Mouse (Mus musculus): ENCODE results near the gene Cdh3. TPM values are rescaled to one million over a fixed set of nuclear protein-coding genes. Genes with fewer than 3 reads are reported as not detected.

Gene Cdh3
- polyA plus RNA-seq, 1 experiment from 2014 or later: 15.0 TPM

- Histone ChIP-seq H3K27me3 (ENCODE audit: control insufficient read depth, insufficient read depth, low read length) (no peaks in the 10 kb centered on the region), H3K4me2 (ENCODE audit: low read depth, low read length) (no peak overlapping the region), H3K9me3 (replicated peaks; ENCODE audit: control insufficient read depth, low read length) (no peaks in the 10 kb centered on the region), H3K9ac (ENCODE audit: low read length) (no peak overlapping the region), H3K4me1 (ENCODE audit: control insufficient read depth, insufficient read depth, low read length) (peaks cover 51% of the 10 kb centered on the region), H3K4me3 (ENCODE audit: low read length) (no peak overlapping the region), H3K27ac (ENCODE audit: low read length) (peak overlapping the region; percentile 82), H3K36me3 (ENCODE audit: control insufficient read depth, insufficient read depth) (no peaks in the 10 kb centered on the region; the same call in 1 of the 2 replicates)
- 5% methylated on average over 3 of the region's 3 CpGs for WGBS
- peak; percentile 30; the same call in 1 of the 2 replicates for ATAC-seq (replicated peaks; ENCODE audit: extremely low read depth, insufficient read depth, low FRiP score)
Measured at GRCm38 (mm10) chr8:106518763-106519162, 8.1 kb downstream of the Cdh3 start.

GRCm38 (mm10) chr8:106520578-106520977, 9.9 kb downstream of the Cdh3 start:
- no peak for ATAC-seq (replicated peaks; ENCODE audit: extremely low read depth, insufficient read depth, low FRiP score)
- no peak overlapping the region for H3K4me2 ChIP-seq (ENCODE audit: low read depth, low read length)
- no peak overlapping the region for H3K4me3 ChIP-seq (ENCODE audit: low read length)
- peaks cover 51% of the 10 kb centered on the region for H3K4me1 ChIP-seq (ENCODE audit: control insufficient read depth, insufficient read depth, low read length)
- peak overlapping the region; percentile 37 for H3K27ac ChIP-seq (ENCODE audit: low read length)
- H3K27me3 ChIP-seq (ENCODE audit: control insufficient read depth, insufficient read depth, low read length): no peaks in the 10 kb centered on the region
- H3K9ac ChIP-seq (ENCODE audit: low read length): no peak overlapping the region
- H3K36me3 ChIP-seq (ENCODE audit: control insufficient read depth, insufficient read depth): no peaks in the 10 kb centered on the region; the same call in 1 of the 2 replicates
- no peaks in the 10 kb centered on the region for H3K9me3 ChIP-seq (replicated peaks; ENCODE audit: control insufficient read depth, low read length)
- 56% methylated on average over 7 of the region's 7 CpGs for WGBS

- Histone ChIP-seq H3K36me3 (ENCODE audit: control insufficient read depth, insufficient read depth) (no peaks in the 10 kb centered on the region; the same call in 1 of the 2 replicates), H3K4me2 (ENCODE audit: low read depth, low read length) (0 out of 2 replicates have a peak overlapping the region, but pooled peaks have one; percentile 4), H3K4me1 (ENCODE audit: control insufficient read depth, insufficient read depth, low read length) (peaks cover 47% of the 10 kb centered on the region), H3K9me3 (replicated peaks; ENCODE audit: control insufficient read depth, low read length) (no peaks in the 10 kb centered on the region), H3K27ac (ENCODE audit: low read length) (peak overlapping the region; percentile 75), H3K4me3 (ENCODE audit: low read length) (no peak overlapping the region), H3K27me3 (ENCODE audit: control insufficient read depth, insufficient read depth, low read length) (no peaks in the 10 kb centered on the region), H3K9ac (ENCODE audit: low read length) (no peak overlapping the region)
- no peak for ATAC-seq (replicated peaks; ENCODE audit: extremely low read depth, insufficient read depth, low FRiP score)
- 31% methylated on average over 9 of the region's 9 CpGs for WGBS
Measured at GRCm38 (mm10) chr8:106521845-106522244, 11.2 kb downstream of the Cdh3 start.

GRCm38 (mm10) chr8:106526725-106527124, 16.0 kb downstream of the Cdh3 start:
- Histone ChIP-seq H3K36me3 (ENCODE audit: control insufficient read depth, insufficient read depth) (no peaks in the 10 kb centered on the region; the same call in 1 of the 2 replicates), H3K4me2 (ENCODE audit: low read depth, low read length) (no peak overlapping the region), H3K4me1 (ENCODE audit: control insufficient read depth, insufficient read depth, low read length) (peaks cover 27% of the 10 kb centered on the region), H3K9me3 (replicated peaks; ENCODE audit: control insufficient read depth, low read length) (peaks cover 4% of the 10 kb centered on the region), H3K27ac (ENCODE audit: low read length) (peak overlapping the region; percentile 76), H3K9ac (ENCODE audit: low read length) (peak overlapping the region; percentile 3; the same call in 1 of the 2 replicates), H3K4me3 (ENCODE audit: low read length) (no peak overlapping the region), H3K27me3 (ENCODE audit: control insufficient read depth, insufficient read depth, low read length) (no peaks in the 10 kb centered on the region)
- WGBS: 46% methylated on average over 6 of the region's 6 CpGs
- ATAC-seq (replicated peaks; ENCODE audit: extremely low read depth, insufficient read depth, low FRiP score): no peak

- Histone ChIP-seq H3K4me1 (ENCODE audit: control insufficient read depth, insufficient read depth, low read length) (peaks cover 22% of the 10 kb centered on the region), H3K9me3 (replicated peaks; ENCODE audit: control insufficient read depth, low read length) (peaks cover 4% of the 10 kb centered on the region), H3K27me3 (ENCODE audit: control insufficient read depth, insufficient read depth, low read length) (no peaks in the 10 kb centered on the region), H3K9ac (ENCODE audit: low read length) (peak overlapping the region; percentile 3; the same call in 1 of the 2 replicates), H3K27ac (ENCODE audit: low read length) (peak overlapping the region; percentile 76), H3K36me3 (ENCODE audit: control insufficient read depth, insufficient read depth) (no peaks in the 10 kb centered on the region; the same call in 1 of the 2 replicates), H3K4me3 (ENCODE audit: low read length) (no peak overlapping the region), H3K4me2 (ENCODE audit: low read depth, low read length) (no peak overlapping the region)
- 68% methylated on average over 9 of the region's 9 CpGs for WGBS
- ATAC-seq (replicated peaks; ENCODE audit: extremely low read depth, insufficient read depth, low FRiP score): no peak
Measured at GRCm38 (mm10) chr8:106527241-106528036, 16.7 kb downstream of the Cdh3 start.

GRCm38 (mm10) chr8:106528596-106529249, 18.0 kb downstream of the Cdh3 start:
- Histone ChIP-seq H3K9ac (ENCODE audit: low read length) (no peak overlapping the region), H3K4me2 (ENCODE audit: low read depth, low read length) (no peak overlapping the region), H3K36me3 (ENCODE audit: control insufficient read depth, insufficient read depth) (no peaks in the 10 kb centered on the region; the same call in 1 of the 2 replicates), H3K27me3 (ENCODE audit: control insufficient read depth, insufficient read depth, low read length) (no peaks in the 10 kb centered on the region), H3K9me3 (replicated peaks; ENCODE audit: control insufficient read depth, low read length) (peaks cover 4% of the 10 kb centered on the region), H3K4me3 (ENCODE audit: low read length) (no peak overlapping the region), H3K27ac (ENCODE audit: low read length) (no peak overlapping the region), H3K4me1 (ENCODE audit: control insufficient read depth, insufficient read depth, low read length) (peaks cover 23% of the 10 kb centered on the region)
- 73% methylated on average over 9 of the region's 9 CpGs for WGBS
- no peak for ATAC-seq (replicated peaks; ENCODE audit: extremely low read depth, insufficient read depth, low FRiP score)

- H3K27ac ChIP-seq (ENCODE audit: low read length): peak overlapping the region; percentile 18
- 74% methylated on average over 10 of the region's 10 CpGs for WGBS
- H3K4me3 ChIP-seq (ENCODE audit: low read length): no peak overlapping the region
- no peaks in the 10 kb centered on the region for H3K36me3 ChIP-seq (ENCODE audit: control insufficient read depth, insufficient read depth)
- no peaks in the 10 kb centered on the region for H3K27me3 ChIP-seq (ENCODE audit: control insufficient read depth, insufficient read depth, low read length)
- H3K9me3 ChIP-seq (replicated peaks; ENCODE audit: control insufficient read depth, low read length): peaks cover 4% of the 10 kb centered on the region
- no peak overlapping the region for H3K4me2 ChIP-seq (ENCODE audit: low read depth, low read length)
- H3K4me1 ChIP-seq (ENCODE audit: control insufficient read depth, insufficient read depth, low read length): peaks cover 30% of the 10 kb centered on the region
- H3K9ac ChIP-seq (ENCODE audit: low read length): no peak overlapping the region
- no peak for ATAC-seq (replicated peaks; ENCODE audit: extremely low read depth, insufficient read depth, low FRiP score)
Measured at GRCm38 (mm10) chr8:106529885-106530482, 19.3 kb downstream of the Cdh3 start.

- ATAC-seq (replicated peaks; ENCODE audit: extremely low read depth, insufficient read depth, low FRiP score): no peak
- Histone ChIP-seq H3K27ac (ENCODE audit: low read length) (no peak overlapping the region), H3K9me3 (replicated peaks; ENCODE audit: control insufficient read depth, low read length) (peaks cover 4% of the 10 kb centered on the region), H3K4me1 (ENCODE audit: control insufficient read depth, insufficient read depth, low read length) (peaks cover 30% of the 10 kb centered on the region), H3K36me3 (ENCODE audit: control insufficient read depth, insufficient read depth) (no peaks in the 10 kb centered on the region), H3K9ac (ENCODE audit: low read length) (no peak overlapping the region), H3K4me2 (ENCODE audit: low read depth, low read length) (no peak overlapping the region), H3K4me3 (ENCODE audit: low read length) (no peak overlapping the region), H3K27me3 (ENCODE audit: control insufficient read depth, insufficient read depth, low read length) (no peaks in the 10 kb centered on the region)
- WGBS: 75% methylated on average over 4 of the region's 4 CpGs
Measured at GRCm38 (mm10) chr8:106530566-106530965, 19.9 kb downstream of the Cdh3 start.
